Mouse (Mus musculus) spleen, adult 2 months (tissue): ENCODE measurements around the gene Tbc1d5. TPM values are rescaled to one million over a fixed set of nuclear protein-coding genes. Genes with fewer than 3 reads are reported as not detected.

Source experiments
- DNase-seq, 2 experiments: peaks; one replicate each; pipeline versions ENCODE4 v3.0.0 to v3.0.0-alpha.2; 2012 to 2021; ENCODE audit warnings: low spot score in 2 of 2, low read depth in 1 of 2
- H3K27ac ChIP-seq: fragments of 200-500 bp; 2 replicates; pipeline ENCODE4 v1.5.1; 2012; ENCODE audit warnings: low read length, inconsistent platforms; ENCODE audit not compliant: insufficient read depth
- H3K27me3 ChIP-seq: fragments of 200-500 bp; 2 replicates; pipeline ENCODE4 v1.6.1; 2012; ENCODE audit warnings: mild to moderate bottlenecking, moderate library complexity, low read length, inconsistent platforms; ENCODE audit not compliant: control insufficient read depth, insufficient read depth
- H3K36me3 ChIP-seq: fragments of 200-500 bp; 2 replicates; pipeline ENCODE4 v1.6.1; 2012; ENCODE audit warnings: mild to moderate bottlenecking, low read length, inconsistent platforms; ENCODE audit not compliant: control insufficient read depth, insufficient read depth
- H3K4me1 ChIP-seq: fragments of 200-500 bp; 2 replicates; pipeline ENCODE4 v1.6.1; 2011; ENCODE audit warnings: inconsistent platforms; ENCODE audit not compliant: control insufficient read depth, insufficient read depth, insufficient read length
- H3K4me3 ChIP-seq: fragments of 200-500 bp; 2 replicates; pipeline ENCODE4 v1.5.1; 2011; ENCODE audit warnings: mild to moderate bottlenecking, inconsistent platforms; ENCODE audit not compliant: insufficient read depth, insufficient read length; ENCODE audit errors: extremely low read depth
- CTCF ChIP-seq: fragments of 200-500 bp; IDR thresholded peaks from 2 replicates; pipeline ENCODE4 v1.5.1; 2011; ENCODE audit warnings: mild to moderate bottlenecking, inconsistent platforms; ENCODE audit not compliant: insufficient read depth, insufficient read length, insufficient replicate concordance; ENCODE audit errors: extremely low read depth
- POLR2A ChIP-seq: fragments of 200-500 bp; IDR thresholded peaks from 2 replicates; pipeline ENCODE4 v1.6.1; 2011; ENCODE audit warnings: low read depth, low read length, inconsistent platforms
- WGBS: fragments of 180-500 bp; shearing (Covaris S2); methylation state at CpG from one replicate; pipeline ENCODE4 v1.1.7; 2018; 5-methylcytosine and 5-hydroxymethylcytosine counted together
- polyA plus RNA-seq: library from polyadenylated mRNA; depleted of rRNA; stranded (reverse); fragments of >200 nt; gene quantifications from 2 replicates; pipeline ENCODE4 v1.2.3, GENCODE M21; 2012

Tbc1d5 gene
- polyA plus RNA-seq, 1 experiment: 11.4 TPM

GRCm38 (mm10) chr17:50802380-50802779, 376.8 kb downstream of the Tbc1d5 start:
- Histone ChIP-seq H3K27ac (no peak overlapping the region), H3K27me3 (no peaks in the 10 kb centered on the region), H3K4me3 (no peak overlapping the region), H3K36me3 (peaks cover 3% of the 10 kb centered on the region), H3K4me1 (no peaks in the 10 kb centered on the region)
- no peak for DNase-seq
- TF ChIP-seq POLR2A: no peak
- TF ChIP-seq CTCF: no peak
- WGBS: 95% methylated on average over 8 of the region's 8 CpGs

DNA sequence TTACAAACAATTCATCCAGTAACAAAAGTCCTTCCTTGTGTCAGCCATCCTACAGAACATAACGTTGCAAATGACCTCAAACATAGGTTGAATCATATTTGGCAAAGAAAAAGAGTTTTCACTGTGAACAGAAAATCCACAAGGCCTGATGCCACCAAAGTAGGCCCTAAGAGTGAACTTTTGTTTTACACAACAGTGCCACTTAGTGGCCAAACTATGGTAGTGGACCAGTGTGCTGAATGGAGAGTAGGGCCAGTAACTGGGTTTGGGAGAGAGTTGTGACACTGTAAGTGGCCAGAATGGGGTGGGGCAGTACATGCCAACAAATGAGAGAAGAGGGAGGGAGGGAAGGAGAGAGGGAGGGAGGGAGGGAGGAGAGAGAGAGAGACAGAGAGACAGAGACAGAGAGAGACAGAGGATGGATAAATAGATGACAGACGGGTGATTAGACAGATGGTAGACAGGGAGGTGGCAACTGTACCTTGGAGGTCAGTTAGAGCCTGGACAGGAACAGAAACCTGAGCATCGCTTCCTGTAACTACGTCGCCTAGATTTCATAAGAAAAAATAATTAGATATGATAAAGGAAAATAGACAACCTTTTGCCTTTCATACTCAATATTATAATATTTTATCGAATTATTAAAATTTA, 383.6 kb downstream of the Tbc1d5 start:
- peaks cover 3% of the 10 kb centered on the region for H3K36me3 ChIP-seq
- TF ChIP-seq CTCF: peak; percentile 46; the same call in 1 of the 2 replicates
- TF ChIP-seq POLR2A: no peak
- 74% methylated on average over 6 of the region's 6 CpGs for WGBS
- H3K27ac ChIP-seq: no peak overlapping the region
- H3K27me3 ChIP-seq: no peaks in the 10 kb centered on the region
- no peaks in the 10 kb centered on the region for H3K4me1 ChIP-seq
- no peak overlapping the region for H3K4me3 ChIP-seq
- peak; percentile 45 to 49 for DNase-seq

- Histone ChIP-seq H3K36me3 (no peaks in the 10 kb centered on the region), H3K4me1 (no peaks in the 10 kb centered on the region), H3K27me3 (no peaks in the 10 kb centered on the region), H3K4me3 (no peak overlapping the region), H3K27ac (no peak overlapping the region)
- WGBS: 89% methylated on average over 2 of the region's 2 CpGs
- no peak for DNase-seq
- TF ChIP-seq CTCF: no peak
- TF ChIP-seq POLR2A: no peak
Measured at GRCm38 (mm10) chr17:50791671-50792070, 387.5 kb downstream of the Tbc1d5 start.

DNA sequence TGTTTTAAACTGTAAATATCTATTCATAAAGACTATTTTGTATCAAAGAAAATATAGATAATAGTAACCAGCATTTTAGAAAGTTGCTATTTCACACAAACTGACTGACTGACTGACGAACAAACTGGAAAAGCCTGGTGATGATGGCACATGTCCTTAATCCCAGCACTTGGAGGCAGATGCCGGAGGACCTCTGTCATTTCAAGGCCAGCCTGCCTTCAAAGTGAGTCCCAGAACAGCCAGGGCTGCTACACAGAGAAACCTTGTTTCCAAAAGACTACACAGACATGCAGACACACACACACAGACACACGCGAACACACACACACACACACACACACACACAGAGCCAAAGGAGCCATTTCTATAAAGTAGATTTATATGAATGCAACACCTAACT, 390.3 kb downstream of the Tbc1d5 start:
- WGBS: 94% methylated on average over 4 of the region's 4 CpGs

GRCm38 (mm10) chr17:50775247-50775646, 403.9 kb downstream of the Tbc1d5 start:
- Histone ChIP-seq H3K4me3 (no peak overlapping the region), H3K27me3 (no peaks in the 10 kb centered on the region; the same call in 1 of the 2 replicates), H3K36me3 (no peaks in the 10 kb centered on the region; the same call in 1 of the 2 replicates), H3K27ac (no peak overlapping the region), H3K4me1 (no peaks in the 10 kb centered on the region)
- no peak for DNase-seq
- WGBS: 72% methylated on average over 3 of the region's 3 CpGs
- TF ChIP-seq CTCF (no peak), POLR2A (no peak)

More for the DNA sequence above, 390.3 kb downstream of the Tbc1d5 start:
- no peak for TF ChIP-seq POLR2A
- TF ChIP-seq CTCF: no peak
- Histone ChIP-seq H3K27ac (no peak overlapping the region), H3K27me3 (no peaks in the 10 kb centered on the region), H3K4me3 (no peak overlapping the region), H3K4me1 (no peaks in the 10 kb centered on the region), H3K36me3 (no peaks in the 10 kb centered on the region)
- no peak for DNase-seq

DNA sequence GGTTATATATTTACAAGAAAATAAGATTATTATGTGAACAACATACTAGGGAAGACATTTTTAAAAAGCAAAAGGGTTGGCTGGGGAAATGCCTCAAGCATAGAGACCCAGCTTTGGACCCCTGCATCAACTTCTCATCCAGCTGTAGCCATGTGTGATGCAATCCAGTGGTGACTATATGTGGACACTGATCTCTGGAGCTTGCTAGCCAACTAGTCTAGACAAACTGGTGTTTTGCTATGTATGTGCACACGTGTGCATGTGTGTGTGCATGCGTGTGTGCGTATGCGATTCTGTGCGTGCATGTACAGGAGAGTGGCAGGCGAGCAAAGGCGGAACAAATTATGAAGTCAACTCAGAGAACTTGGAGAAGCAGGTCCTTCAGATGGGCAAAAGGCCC, 414.8 kb downstream of the Tbc1d5 start:
- no peaks in the 10 kb centered on the region for H3K27me3 ChIP-seq
- H3K36me3 ChIP-seq: no peaks in the 10 kb centered on the region; the same call in 1 of the 2 replicates
- no peak for DNase-seq
- TF ChIP-seq POLR2A: no peak
- peaks cover 9% of the 10 kb centered on the region; the same call in 1 of the 2 replicates for H3K4me1 ChIP-seq
- 92% methylated on average over 7 of the region's 7 CpGs for WGBS
- H3K4me3 ChIP-seq: no peak overlapping the region
- H3K27ac ChIP-seq: no peak overlapping the region

DNA sequence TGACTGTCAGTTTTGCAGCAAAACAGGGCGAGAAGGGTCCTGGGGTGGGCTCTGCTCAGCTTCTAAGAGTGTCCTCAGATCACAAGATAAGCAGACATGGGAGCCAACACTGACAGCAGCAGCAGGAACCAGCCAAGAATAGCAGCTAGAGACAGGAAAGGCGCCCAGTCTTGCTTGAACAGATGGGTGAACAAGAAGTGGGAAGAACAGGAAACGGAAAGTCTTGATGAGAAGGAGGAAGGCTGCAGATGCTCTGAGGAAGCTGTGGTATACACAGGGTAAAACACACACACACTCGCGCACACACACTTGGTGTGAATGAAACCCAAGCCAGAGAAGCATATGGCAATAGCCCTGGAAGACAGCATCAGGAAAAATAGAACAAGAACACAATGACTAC, 415.7 kb downstream of the Tbc1d5 start:
- TF ChIP-seq CTCF (no peak), POLR2A (no peak)
- Histone ChIP-seq H3K27ac (no peak overlapping the region), H3K4me1 (peaks cover 9% of the 10 kb centered on the region; the same call in 1 of the 2 replicates), H3K27me3 (no peaks in the 10 kb centered on the region), H3K36me3 (no peaks in the 10 kb centered on the region; the same call in 1 of the 2 replicates), H3K4me3 (no peak overlapping the region)
- DNase-seq: peak; percentile 1 to 15
- WGBS: 17% methylated on average over 5 of the region's 5 CpGs
